Mouse (Mus musculus) CH12.LX (cell line): Measurements from ENCODE around the gene Col24a1.

Source experiments
- CHD2 ChIP-seq: IDR thresholded peaks from 2 replicates; pipeline ENCODE4 v1.6.1; 2011; ENCODE audit warnings: low read length, improper control_type of control experiment
- CTCF ChIP-seq, 2 experiments: IDR thresholded peaks in 1 of 2; conservative IDR thresholded peaks in 1 of 2; 2 replicates each; pipeline ENCODE4 v1.5.1; 2011 to 2012; ENCODE audit warnings: low read depth in 2 of 2, low read length in 2 of 2, improper control_type of control experiment in 1 of 2, inconsistent platforms in 1 of 2, mild to moderate bottlenecking in 1 of 2, moderate library complexity in 1 of 2
- EP300 ChIP-seq: IDR thresholded peaks from 2 replicates; pipeline ENCODE4 v1.6.1; 2011; ENCODE audit warnings: low read length, improper control_type of control experiment
- ETS1 ChIP-seq: conservative IDR thresholded peaks from 2 replicates; pipeline ENCODE4 v1.6.1; 2012; ENCODE audit warnings: low read depth, mild to moderate bottlenecking, inconsistent platforms, low read length, improper control_type of control experiment, moderate library complexity
- MAX ChIP-seq: IDR thresholded peaks from 2 replicates; pipeline ENCODE4 v1.6.1; 2011; ENCODE audit warnings: low read length, improper control_type of control experiment
- MXI1 ChIP-seq: IDR thresholded peaks from 2 replicates; pipeline ENCODE4 v1.6.1; 2011; ENCODE audit warnings: mild to moderate bottlenecking, low read depth, low read length, improper control_type of control experiment
- NELFE ChIP-seq: IDR thresholded peaks from 2 replicates; pipeline ENCODE4 v1.6.1; 2011; ENCODE audit warnings: low read depth, low read length, improper control_type of control experiment
- POLR2A ChIP-seq: IDR thresholded peaks from 2 replicates; pipeline ENCODE4 v1.6.1; 2011; ENCODE audit warnings: low read depth, mild to moderate bottlenecking, improper control_type of control experiment, low read length
- RCOR1 ChIP-seq: conservative IDR thresholded peaks from 2 replicates; pipeline ENCODE4 v1.6.1; 2012; ENCODE audit warnings: low read depth, mild to moderate bottlenecking, inconsistent platforms, low read length, improper control_type of control experiment
- SMC3 ChIP-seq: IDR thresholded peaks from 2 replicates; pipeline ENCODE4 v1.6.1; 2011; ENCODE audit warnings: low read depth, low read length, improper control_type of control experiment
- TBP ChIP-seq: conservative IDR thresholded peaks from 2 replicates; pipeline ENCODE4 v1.6.1; 2011; ENCODE audit warnings: low read depth, low read length, improper control_type of control experiment
- ZC3H11A ChIP-seq: IDR thresholded peaks from 2 replicates; pipeline ENCODE4 v1.6.1; 2012; ENCODE audit warnings: low read depth, mild to moderate bottlenecking, inconsistent platforms, low read length, improper control_type of control experiment

DNA sequence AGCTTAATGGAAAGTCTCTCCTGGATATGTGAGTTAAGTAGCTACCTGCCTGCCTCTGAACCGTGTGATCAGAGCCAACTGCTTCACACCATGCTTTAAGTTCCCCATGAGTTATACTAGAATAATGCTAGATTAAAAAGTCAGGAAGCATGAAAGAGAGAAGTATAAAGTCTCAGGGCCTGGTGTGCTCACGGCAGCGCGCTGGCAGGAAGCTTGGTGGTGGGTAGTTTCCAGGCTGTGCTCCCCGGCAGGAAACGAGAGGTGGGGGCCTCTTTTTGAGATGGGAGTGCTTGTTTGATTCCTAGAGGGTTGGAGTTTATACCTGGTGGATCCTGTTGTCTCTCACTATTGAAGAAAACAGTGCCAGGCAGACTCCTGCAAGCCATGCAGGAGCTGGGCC, 303.1 kb downstream of the Col24a1 start:
- TF ChIP-seq POLR2A (no peak), MAX (no peak), NELFE (no peak), CTCF (conservative IDR thresholded peaks at IDR 0.05 in 1 of 2, IDR thresholded peaks at IDR 0.05 in 1 of 2; ENCODE audit: low read depth in 2 of 2, low read length in 2 of 2) (no peak), ZC3H11A (no peak), TBP (no peak), RCOR1 (no peak), MXI1 (no peak), SMC3 (no peak), EP300 (no peak), CHD2 (no peak), ETS1 (no peak)
